Mouse (Mus musculus): ENCODE measurements around the gene Gm45713. TPM values are rescaled to one million over a fixed set of nuclear protein-coding genes. Genes with fewer than 3 reads are reported as not detected.

The Gm45713 gene
- total and polyA plus RNA-seq, 3 experiments = 3.9 TPM; not detected in 2

DNA sequence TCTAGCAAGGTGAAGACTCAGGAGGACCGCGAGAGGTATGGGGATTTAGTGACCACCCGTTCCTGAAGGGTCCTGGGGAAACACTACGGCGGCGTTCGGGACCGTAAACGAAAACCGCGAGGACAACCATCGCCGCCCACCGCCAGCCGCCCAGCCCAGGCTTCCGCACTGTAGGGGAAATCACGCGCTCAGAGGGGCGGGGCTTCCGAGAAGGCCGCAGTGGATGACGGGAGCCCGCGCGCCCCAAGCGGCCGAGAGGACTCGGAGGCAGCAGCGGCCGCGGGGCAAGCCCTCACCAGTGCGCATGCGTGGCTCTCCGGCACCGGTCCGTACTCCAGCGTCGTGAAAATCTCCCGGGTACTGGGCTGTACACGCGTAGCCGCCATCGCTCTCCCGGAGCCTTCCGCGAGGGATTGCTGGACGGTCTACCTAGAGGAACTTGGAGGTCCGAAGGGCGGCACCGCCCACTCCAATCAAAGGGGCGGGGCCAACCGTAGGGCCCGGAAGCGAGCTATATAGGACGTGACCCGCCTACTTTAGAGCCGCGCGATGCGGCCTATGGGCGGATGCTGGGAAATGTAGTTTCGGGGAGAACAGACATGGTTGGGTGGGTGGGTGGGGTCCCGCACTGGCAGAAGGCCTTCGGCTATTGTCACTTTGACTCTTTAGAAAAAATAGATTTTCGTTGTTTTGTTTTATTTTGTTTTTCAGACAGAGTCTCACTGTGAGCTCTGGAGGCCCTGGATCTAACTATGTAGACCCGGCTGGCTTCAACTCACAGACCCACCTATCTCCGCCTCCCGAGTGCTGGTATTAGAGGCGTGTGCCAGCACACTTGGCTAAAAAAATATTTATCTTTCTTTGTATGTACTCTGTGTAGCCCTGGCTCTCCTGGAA lies 18.3 kb upstream of the Gm45713 start, which contains the start of the genes Pih1d1 and Aldh16a1:
Gene Pih1d1, plus strand, starts transcription at position 208 of the 897 bp plus-strand sequence.
Gene Aldh16a1, minus strand, starts transcription at position 489 of the 897 bp plus-strand sequence.
- H3K36me3 ChIP-seq (ENCODE audit: control insufficient read depth in 1 of 2, insufficient read depth in 2 of 2, low read length in 2 of 2) = peaks cover 0 to 7% of the 10 kb centered on the region in 2 experiments; a peak in 2 of 4 replicates
- peak; percentile 96 for DNase-seq (ENCODE audit: low read depth, low spot score)
- H3K79me2 ChIP-seq (ENCODE audit: control insufficient read depth, insufficient read depth, low read length, poor library complexity) = peaks cover 7% of the 10 kb centered on the region; the same call in 1 of the 2 replicates
- H3K27ac ChIP-seq (ENCODE audit: control insufficient read depth, low read depth, low read length) = peak within 1 kb of the TSS; percentile 97
- peaks cover 4 to 12% of the 10 kb centered on the region in 2 experiments; a peak in 3 of 4 replicates for H3K4me1 ChIP-seq (ENCODE audit: control insufficient read depth in 1 of 2, insufficient read depth in 2 of 2, low read length in 2 of 2)
- peak within 1 kb of the TSS; percentile 99 for H3K9ac ChIP-seq (ENCODE audit: control insufficient read depth, low read depth, low read length, poor library complexity, severe bottlenecking)
- no peaks in the 10 kb centered on the region for H3K27me3 ChIP-seq (ENCODE audit: control insufficient read depth in 1 of 2, insufficient read depth in 2 of 2, low read length in 2 of 2)
- H3K9me3 ChIP-seq (replicated peaks; ENCODE audit: insufficient read depth, low read length) = no peaks in the 10 kb centered on the region
- peak within 1 kb of the TSS; percentile 84 to 85 for H3K4me3 ChIP-seq (ENCODE audit: control insufficient read depth in 1 of 2, insufficient read depth in 1 of 2, low read depth in 2 of 2, low read length in 2 of 2)
- TF ChIP-seq POLR2AphosphoS5 (IDR thresholded peaks at IDR 0.05; ENCODE audit: borderline replicate concordance, low read depth, low read length) (no peak), ZMIZ1 (IDR thresholded peaks at IDR 0.05; ENCODE audit: low read depth, low read length) (peak; percentile 96), TAL1 (IDR thresholded peaks at IDR 0.05; ENCODE audit: low read length) (no peak), NRF1 (IDR thresholded peaks at IDR 0.05; ENCODE audit: insufficient read depth, low read depth, low read length, poor library complexity, severe bottlenecking) (peak; percentile 97), E2F4 (IDR thresholded peaks at IDR 0.05; ENCODE audit: borderline replicate concordance, low read depth, low read length) (peak; percentile 76; the same call in 1 of the 2 replicates), ZNF384 (IDR thresholded peaks at IDR 0.05; ENCODE audit: low read depth, low read length) (no peak), EP300 (IDR thresholded peaks at IDR 0.05; ENCODE audit: low read depth in 1 of 2, low read length in 2 of 2) (peak in 1 of 2 experiments; percentile 40; a peak in 1 of 4 replicates), POLR2A (IDR thresholded peaks at IDR 0.05; ENCODE audit: control insufficient read depth in 1 of 2, insufficient read depth in 1 of 2, low read depth in 1 of 2, low read length in 2 of 2, poor library complexity in 1 of 2) (peak; percentile 72 to 89), GATA1 (IDR thresholded peaks at IDR 0.05; ENCODE audit: low read depth, low read length) (no peak), GABPA (IDR thresholded peaks at IDR 0.05; ENCODE audit: low read depth, low read length) (no peak), SIN3A (IDR thresholded peaks at IDR 0.05; ENCODE audit: low read length) (peak; percentile 82), MAFK (IDR thresholded peaks at IDR 0.05; ENCODE audit: borderline replicate concordance, low read depth, low read length) (no peak), JUND (IDR thresholded peaks at IDR 0.05; ENCODE audit: low read depth, low read length) (no peak), UBTF (IDR thresholded peaks at IDR 0.05; ENCODE audit: borderline replicate concordance, insufficient read depth, low read depth, low read length) (0 out of 2 replicates have a peak, but pooled peaks have one; percentile 17), BHLHE40 (IDR thresholded peaks at IDR 0.05; ENCODE audit: borderline replicate concordance, low read depth, low read length) (no peak), KAT2A (conservative IDR thresholded peaks at IDR 0.05; ENCODE audit: low read depth, low read length) (peak; percentile 65), ELF1 (IDR thresholded peaks at IDR 0.05; ENCODE audit: low read depth, low read length) (peak; percentile 81), MYB (IDR thresholded peaks at IDR 0.05; ENCODE audit: low read depth, low read length) (peak; percentile 42; the same call in 1 of the 2 replicates), POLR2AphosphoS2 (IDR thresholded peaks at IDR 0.05; ENCODE audit: low read length) (peak; percentile 93; the same call in 1 of the 2 replicates), ETS1 (IDR thresholded peaks at IDR 0.05; ENCODE audit: low read depth, low read length) (peak; percentile 44; the same call in 1 of the 2 replicates), RCOR1 (IDR thresholded peaks at IDR 0.05; ENCODE audit: low read depth, low read length) (peak; percentile 51; the same call in 1 of the 2 replicates), NELFE (IDR thresholded peaks at IDR 0.05; ENCODE audit: low read depth, low read length) (peak; percentile 98), USF1 (IDR thresholded peaks at IDR 0.05; ENCODE audit: low read depth, low read length) (peak; percentile 88), CHD2 (IDR thresholded peaks at IDR 0.05; ENCODE audit: low read length) (peak; percentile 61), ZC3H11A (IDR thresholded peaks at IDR 0.05; ENCODE audit: low read depth, low read length) (no peak), HCFC1 (IDR thresholded peaks at IDR 0.05; ENCODE audit: low read depth, low read length) (peak; percentile 81), USF2 (IDR thresholded peaks at IDR 0.05; ENCODE audit: borderline replicate concordance in 1 of 2, insufficient read depth in 1 of 2, low read depth in 1 of 2, low read length in 2 of 2) (no peak), ZKSCAN1 (IDR thresholded peaks at IDR 0.05; ENCODE audit: low read depth, low read length) (no peak), MAX (IDR thresholded peaks at IDR 0.05; ENCODE audit: low read length) (peak; percentile 89), SMC3 (IDR thresholded peaks at IDR 0.05; ENCODE audit: low read depth, low read length) (no peak), MAZ (IDR thresholded peaks at IDR 0.05; ENCODE audit: low read depth, low read length) (peak; percentile 77; the same call in 1 of the 2 replicates), MYC (IDR thresholded peaks at IDR 0.05; ENCODE audit: low read depth, low read length) (peak; percentile 76), CHD1 (IDR thresholded peaks at IDR 0.05; ENCODE audit: low read depth, low read length) (0 out of 2 replicates have a peak, but pooled peaks have one; percentile 56), MEF2A (IDR thresholded peaks at IDR 0.05; ENCODE audit: extremely low read depth, insufficient replicate concordance, low read depth, low read length, poor library complexity, severe bottlenecking) (no peak)

Data from MEL (cell line).